Comparison of ENCODE assay signal across 17 mouse cellular contexts in genomic region chr8:45658021-45658420, GRCm38 (mm10).
DNase-seq lines count a peak whose midpoint lies in the region; ATAC-seq and TF ChIP-seq lines count a peak whose summit lies in the region.
"Had no signal": no experiment of that assay in that cellular context is flagged by ENCODE, and none has a peak within 500 bp of the region (broad histone marks: within the 10 kb centered on the region; RNA-seq: fewer than 3 reads in every experiment).

No protein-coding gene starts in this region.

- no peaks in the 10 kb centered on the region for H3K27me3 ChIP-seq in heart, embryonic 11.5 days (ENCODE audit: control insufficient read depth, insufficient read depth, low read length)
- no peaks in the 10 kb centered on the region for H3K27me3 ChIP-seq in limb, embryonic 12.5 days
- H3K27me3 ChIP-seq in limb, embryonic 10.5 days (ENCODE audit: low read depth, poor library complexity, severe bottlenecking) = no peaks in the 10 kb centered on the region
- H3K27me3 ChIP-seq in heart, embryonic 15.5 days = no peaks in the 10 kb centered on the region
- H3K27me3 ChIP-seq in myocyte (ENCODE audit: control insufficient read depth, insufficient read depth, insufficient read length) = no peaks in the 10 kb centered on the region
- H3K27me3 ChIP-seq: embryonic facial prominence, embryonic 12.5 days; midbrain, embryonic 12.5 days; neural tube, embryonic 15.5 days had no signal

- H3K9ac ChIP-seq in heart, embryonic 11.5 days (ENCODE audit: low read depth, low read length) = peak overlapping the region; percentile 87
- H3K9ac ChIP-seq in limb, embryonic 12.5 days (replicated peaks) = no peak overlapping the region
- H3K9ac ChIP-seq in heart, embryonic 15.5 days = peak overlapping the region; percentile 52
- H3K9ac ChIP-seq: embryonic facial prominence, embryonic 12.5 days; liver, embryonic 14.5 days; midbrain, embryonic 12.5 days; neural tube, embryonic 15.5 days had no signal

- no peak for DNase-seq in heart, postnatal 10 days
- DNase-seq in limb, embryonic 10.5 days (ENCODE audit: low spot score) = no peak
- no peak for DNase-seq in right cerebral cortex, postnatal 25 days
- no peak for DNase-seq in thymus, postnatal 0 days (ENCODE audit: low spot score)
- DNase-seq: cerebellum, adult 2 months; layer of hippocampus, adult 9-11 months; right cerebral cortex, postnatal 14 days; thymus, postnatal 4 days had no signal

- H3K4me3 ChIP-seq in heart, embryonic 11.5 days (ENCODE audit: low read depth, low read length) = peak overlapping the region; percentile 50
- H3K4me3 ChIP-seq in limb, embryonic 12.5 days (replicated peaks) = no peak overlapping the region
- H3K4me3 ChIP-seq in limb, embryonic 10.5 days = no peak overlapping the region
- H3K4me3 ChIP-seq in heart, embryonic 15.5 days = peak overlapping the region; percentile 58
- H3K4me3 ChIP-seq in myocyte = peak overlapping the region; percentile 28
- H3K4me3 ChIP-seq: midbrain, embryonic 12.5 days; neural tube, embryonic 15.5 days had no signal

- peaks cover 15% of the 10 kb centered on the region for H3K4me1 ChIP-seq in heart, embryonic 11.5 days (ENCODE audit: control insufficient read depth, insufficient read depth, low read length)
- peaks cover 46% of the 10 kb centered on the region for H3K4me1 ChIP-seq in limb, embryonic 12.5 days (replicated peaks)
- peaks cover 41% of the 10 kb centered on the region for H3K4me1 ChIP-seq in limb, embryonic 10.5 days
- peaks cover 19% of the 10 kb centered on the region for H3K4me1 ChIP-seq in heart, embryonic 15.5 days (replicated peaks)

- H3K36me3 ChIP-seq in heart, embryonic 11.5 days (ENCODE audit: control insufficient read depth, insufficient read depth, low read length) = no peaks in the 10 kb centered on the region
- H3K36me3 ChIP-seq in limb, embryonic 12.5 days = no peaks in the 10 kb centered on the region
- H3K36me3 ChIP-seq in limb, embryonic 10.5 days = no peaks in the 10 kb centered on the region
- H3K36me3 ChIP-seq in heart, embryonic 15.5 days = no peaks in the 10 kb centered on the region
- no peaks in the 10 kb centered on the region for H3K36me3 ChIP-seq in myocyte (ENCODE audit: control insufficient read depth, insufficient read depth)
- H3K36me3 ChIP-seq: embryonic facial prominence, embryonic 12.5 days; neural tube, embryonic 15.5 days had no signal

- no peaks in the 10 kb centered on the region for H3K79me2 ChIP-seq in myocyte (ENCODE audit: control insufficient read depth, insufficient read depth)

- H3K9me3 ChIP-seq in heart, embryonic 11.5 days (replicated peaks; ENCODE audit: control insufficient read depth, low read length) = no peaks in the 10 kb centered on the region
- no peaks in the 10 kb centered on the region for H3K9me3 ChIP-seq in limb, embryonic 12.5 days
- no peaks in the 10 kb centered on the region for H3K9me3 ChIP-seq in limb, embryonic 10.5 days (replicated peaks)
- no peaks in the 10 kb centered on the region for H3K9me3 ChIP-seq in heart, embryonic 15.5 days (replicated peaks)
- H3K9me3 ChIP-seq: embryonic facial prominence, embryonic 12.5 days; midbrain, embryonic 12.5 days; neural tube, embryonic 15.5 days had no signal

- TF ChIP-seq POLR2A in myocyte (IDR thresholded peaks at IDR 0.05; ENCODE audit: insufficient read length, low read depth) = no peak

- intact Hi-C loops in heart, postnatal 10 days (cut with DNase I) = loop anchor here (2.0 to 5.0 kb wide), 5 partner anchors 29 to 203 kb away; no protein-coding TSS in a partner anchor

- H3ac ChIP-seq in myocyte (ENCODE audit: control insufficient read depth, insufficient read length) = no peak overlapping the region

- peak; percentile 63; the same call in 1 of the 2 replicates for ATAC-seq in heart, embryonic 11.5 days (replicated peaks; ENCODE audit: insufficient number of reproducible peaks, low FRiP score, low TSS enrichment)
- no peak for ATAC-seq in limb, embryonic 12.5 days (ENCODE audit: insufficient number of reproducible peaks, insufficient read depth, low FRiP score, low TSS enrichment, low read depth)
- ATAC-seq in heart, embryonic 15.5 days (replicated peaks; ENCODE audit: insufficient number of reproducible peaks, insufficient read depth, low FRiP score, low read depth) = peak; percentile 80
- ATAC-seq: forebrain, embryonic 14.5 days had no signal

- WGBS in heart, embryonic 11.5 days (ENCODE audit: insufficient replicate concordance) = 24% methylated on average over 3 of the region's 3 CpGs
- WGBS in limb, embryonic 12.5 days = 80% methylated on average over 3 of the region's 3 CpGs
- WGBS in limb, embryonic 10.5 days = 78% methylated on average over 3 of the region's 3 CpGs
- 18% methylated on average over 3 of the region's 3 CpGs for WGBS in heart, embryonic 15.5 days

- H3K27ac ChIP-seq in heart, embryonic 11.5 days (ENCODE audit: low read depth, low read length) = peak overlapping the region; percentile 95
- H3K27ac ChIP-seq in limb, embryonic 12.5 days = no peak overlapping the region
- H3K27ac ChIP-seq in limb, embryonic 10.5 days = no peak overlapping the region
- peak overlapping the region; percentile 92 for H3K27ac ChIP-seq in heart, embryonic 15.5 days
- H3K27ac ChIP-seq: liver, embryonic 14.5 days; midbrain, embryonic 12.5 days; neural tube, embryonic 15.5 days had no signal

- H3K4me2 ChIP-seq in heart, embryonic 11.5 days = peak overlapping the region; percentile 58
- peak overlapping the region; percentile 45 for H3K4me2 ChIP-seq in limb, embryonic 12.5 days
- H3K4me2 ChIP-seq in heart, embryonic 15.5 days = peak overlapping the region; percentile 52
- peak overlapping the region; percentile 62 for H3K4me2 ChIP-seq in myocyte (ENCODE audit: low read depth)

TF ChIP-seq in myocyte, 11 proteins besides CTCF, POLR2A, EP300 and RAD21:
- TF ChIP-seq CEBPB (IDR thresholded peaks at IDR 0.05; ENCODE audit: insufficient read depth, poor library complexity, severe bottlenecking) (no peak), SRF (IDR thresholded peaks at IDR 0.05; ENCODE audit: control insufficient read depth, insufficient read length, low read depth) (no peak), MAX (IDR thresholded peaks at IDR 0.05; ENCODE audit: low read depth) (no peak), MYOD1 (IDR thresholded peaks at IDR 0.05; ENCODE audit: control insufficient read depth in 1 of 3, insufficient read length in 2 of 3, low read depth in 2 of 3) (no peak), POLR2AphosphoS2 (IDR thresholded peaks at IDR 0.05; ENCODE audit: insufficient read length, low read depth) (no peak), E2F4 (IDR thresholded peaks at IDR 0.05; ENCODE audit: insufficient read depth) (no peak)

Comparison
In these comparisons a context has a peak if more than half of its experiments do, and no peak if none do; other contexts are left out.
1. H3K27ac ChIP-seq: peak in heart, embryonic 11.5 days (single experiment) and heart, embryonic 15.5 days (single experiment); none in limb, embryonic 12.5 days (single experiment) and limb, embryonic 10.5 days (single experiment).
2. H3K4me3 ChIP-seq: peak in heart, embryonic 11.5 days (single experiment), heart, embryonic 15.5 days (single experiment) and myocyte (single experiment); none in limb, embryonic 12.5 days (single experiment) and limb, embryonic 10.5 days (single experiment).
3. Peak in every context shown above with its lines, with median percentiles within 50 percentile points of each other: H3K4me2 ChIP-seq.